Mouse (Mus musculus) liver, adult 2 months (tissue): Measurements from ENCODE around the gene Angptl2. TPM values are rescaled to one million over a fixed set of nuclear protein-coding genes. Genes with fewer than 3 reads are reported as not detected.

Experiments
- DNase-seq: peaks from one replicate; pipeline ENCODE4 v3.0.0-alpha.2; 2011; ENCODE audit warnings: low read depth, low spot score; ENCODE audit errors: extremely low read depth
- H3K27ac ChIP-seq: fragments of 200-500 bp; replicated peaks from 2 replicates; pipeline ENCODE4 v1.5.1; 2012; ENCODE audit warnings: low read depth, mild to moderate bottlenecking, control low read depth, inconsistent platforms, low read length; ENCODE audit not compliant: insufficient read depth
- H3K27me3 ChIP-seq: fragments of 200-500 bp; 2 replicates; pipeline ENCODE4 v1.6.1; 2012; ENCODE audit warnings: mild to moderate bottlenecking, moderate library complexity, low read length, inconsistent platforms; ENCODE audit not compliant: control insufficient read depth, insufficient read depth
- H3K36me3 ChIP-seq: fragments of 200-500 bp; 2 replicates; pipeline ENCODE4 v1.6.1; 2012; ENCODE audit warnings: low read length, inconsistent platforms; ENCODE audit not compliant: control insufficient read depth, insufficient read depth
- H3K4me1 ChIP-seq: fragments of 200-500 bp; 2 replicates; pipeline ENCODE4 v1.6.1; 2011; ENCODE audit warnings: low read length; ENCODE audit not compliant: control insufficient read depth, insufficient read depth
- H3K4me3 ChIP-seq: fragments of 200-500 bp; 2 replicates; pipeline ENCODE4 v1.5.1; 2011; ENCODE audit warnings: low read depth, mild to moderate bottlenecking, control low read depth, low read length, moderate library complexity; ENCODE audit not compliant: insufficient read depth
- H3K79me2 ChIP-seq: fragments of 200-500 bp; 2 replicates; pipeline ENCODE4 v1.6.1; 2012; ENCODE audit warnings: inconsistent platforms, mild to moderate bottlenecking, low read length, moderate library complexity; ENCODE audit not compliant: control insufficient read depth, insufficient read depth
- H3K9ac ChIP-seq: fragments of 200-500 bp; 2 replicates; pipeline ENCODE4 v1.6.1; 2012; ENCODE audit warnings: low read depth, mild to moderate bottlenecking, control low read depth, inconsistent platforms, low read length
- CTCF ChIP-seq: fragments of 200-500 bp; IDR thresholded peaks from 2 replicates; pipeline ENCODE4 v1.5.1; 2011; ENCODE audit warnings: low read depth, low read length, control low read depth
- POLR2A ChIP-seq: fragments of 200-500 bp; IDR thresholded peaks from 2 replicates; pipeline ENCODE4 v1.6.1; 2011; ENCODE audit warnings: low read length, control low read depth; ENCODE audit not compliant: insufficient read depth; ENCODE audit errors: extremely low read depth
- WGBS: fragments of 180-500 bp; shearing (Covaris S2); methylation state at CpG from one replicate; pipeline ENCODE4 v1.1.7; 2018; 5-methylcytosine and 5-hydroxymethylcytosine counted together
- polyA plus RNA-seq: library from polyadenylated mRNA; depleted of rRNA; stranded (reverse); fragments of >200 nt; gene quantifications from 2 replicates; pipeline ENCODE4 v1.2.3, GENCODE M21; 2012; rRNA removed
- total RNA-seq: library from RNA; depleted of rRNA; stranded (reverse); fragments of >200 nt; gene quantifications from 2 replicates; pipeline ENCODE4 v1.2.3, GENCODE M21; 2014; rRNA removed

The Angptl2 gene
- total and polyA plus RNA-seq, 2 experiments, result 11.3 to 17.0 TPM

DNA sequence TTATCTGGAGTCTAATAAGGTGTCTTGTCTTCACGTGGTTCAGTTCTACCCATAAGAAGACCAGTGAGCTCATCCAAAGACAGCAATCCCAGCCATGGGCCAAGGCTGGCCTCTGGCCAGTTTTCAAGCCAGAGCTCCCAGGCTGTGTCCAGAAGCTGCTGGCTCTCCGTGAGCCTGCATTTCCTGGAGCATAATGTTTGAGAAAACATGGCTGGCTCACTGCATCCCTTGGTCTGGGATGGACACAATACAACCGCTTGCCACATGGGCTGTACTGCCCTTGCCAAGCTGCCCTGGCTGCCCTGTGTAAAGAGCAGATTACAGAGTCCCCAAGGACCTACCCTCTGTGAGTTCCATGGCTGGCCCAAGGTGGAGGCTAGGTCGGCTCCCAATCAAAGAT lies 67.0 kb downstream of the Angptl2 start:
- TF ChIP-seq POLR2A, result no peak
- TF ChIP-seq CTCF, result no peak
- Histone ChIP-seq H3K9ac (no peak overlapping the region), H3K79me2 (no peaks in the 10 kb centered on the region), H3K27ac (0 out of 2 replicates have a peak overlapping the region, but pooled peaks have one; percentile 16), H3K27me3 (no peaks in the 10 kb centered on the region), H3K4me3 (no peak overlapping the region), H3K36me3 (no peaks in the 10 kb centered on the region), H3K4me1 (peaks cover 9% of the 10 kb centered on the region; the same call in 1 of the 2 replicates)
- peak; percentile 33 for DNase-seq
- 16% methylated on average over 4 of the region's 4 CpGs for WGBS

DNA sequence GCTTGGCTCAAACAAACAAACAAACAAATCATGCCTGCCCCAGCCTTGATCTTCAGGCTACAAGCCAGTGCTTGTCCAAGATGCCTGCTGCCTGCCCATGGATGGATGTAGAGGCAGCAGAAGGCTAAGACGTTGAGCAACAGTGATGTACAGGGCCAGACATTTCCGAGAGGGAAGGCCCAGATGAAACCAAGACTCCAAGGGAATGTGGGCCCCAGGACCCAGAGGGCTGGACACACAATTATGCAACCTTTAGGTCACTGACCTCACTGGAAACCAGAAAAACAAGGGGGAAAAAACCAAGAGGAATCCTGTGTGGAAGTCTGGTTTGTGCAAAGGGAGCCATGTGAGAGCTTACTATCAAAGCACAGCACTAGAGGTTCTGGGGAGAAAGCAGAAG lies 67.8 kb downstream of the Angptl2 start:
- Histone ChIP-seq H3K4me1 (peaks cover 9% of the 10 kb centered on the region; the same call in 1 of the 2 replicates), H3K27me3 (no peaks in the 10 kb centered on the region), H3K9ac (no peak overlapping the region), H3K36me3 (no peaks in the 10 kb centered on the region), H3K27ac (peak overlapping the region; percentile 3; the same call in 1 of the 2 replicates), H3K4me3 (no peak overlapping the region), H3K79me2 (no peaks in the 10 kb centered on the region)
- WGBS, result 19% methylated on average over 2 of the region's 2 CpGs
- DNase-seq, result peak; percentile 49
- TF ChIP-seq POLR2A (no peak), CTCF (no peak)

DNA sequence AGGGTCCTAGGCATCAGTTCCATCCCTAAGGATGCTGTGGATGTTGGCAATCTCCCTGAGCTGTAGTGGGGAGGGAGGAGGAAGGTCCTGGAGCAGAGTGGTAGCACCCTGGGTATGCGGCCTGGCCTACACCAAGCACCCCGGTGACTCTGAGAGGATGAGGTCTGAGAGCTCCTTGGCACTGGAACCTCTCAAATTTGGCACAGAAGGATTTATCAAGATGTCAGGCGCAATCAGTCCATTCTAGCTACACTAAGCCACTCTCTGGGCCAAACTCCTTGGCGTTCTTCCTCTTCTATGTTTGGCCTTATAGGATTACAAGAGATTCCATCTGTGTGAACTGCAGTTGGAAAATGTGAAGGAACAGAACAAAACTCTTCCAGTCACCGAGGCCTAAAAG lies 73.0 kb downstream of the Angptl2 start:
- Histone ChIP-seq H3K4me3 (no peak overlapping the region), H3K79me2 (no peaks in the 10 kb centered on the region), H3K27ac (no peak overlapping the region), H3K9ac (no peak overlapping the region), H3K27me3 (no peaks in the 10 kb centered on the region), H3K36me3 (no peaks in the 10 kb centered on the region), H3K4me1 (peaks cover 3% of the 10 kb centered on the region; the same call in 1 of the 2 replicates)
- 95% methylated on average over 5 of the region's 5 CpGs for WGBS
- no peak for TF ChIP-seq POLR2A
- no peak for TF ChIP-seq CTCF
- DNase-seq, result no peak

DNA sequence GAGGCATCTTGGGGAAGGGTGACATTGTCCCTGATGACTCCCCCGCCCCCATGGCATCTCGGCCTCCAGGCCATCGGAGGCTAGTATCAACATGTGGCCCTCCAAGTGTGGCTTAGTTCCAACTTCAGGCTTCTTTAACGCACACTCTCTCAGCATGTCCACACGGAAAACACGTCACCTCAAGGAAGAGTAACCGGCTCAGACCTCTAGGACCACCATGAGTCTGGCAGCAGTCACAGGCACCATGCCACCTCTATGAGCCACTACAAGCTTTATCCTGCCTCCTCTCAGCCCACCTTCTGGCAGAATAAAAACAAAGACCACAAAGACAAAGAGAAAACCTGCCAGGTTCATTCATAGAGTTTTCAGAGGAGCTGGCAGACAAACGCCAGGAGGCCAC lies 74.6 kb downstream of the Angptl2 start:
- no peak for TF ChIP-seq POLR2A
- TF ChIP-seq CTCF, result no peak
- H3K36me3 ChIP-seq, result no peaks in the 10 kb centered on the region
- no peak overlapping the region for H3K27ac ChIP-seq
- H3K9ac ChIP-seq, result no peak overlapping the region
- 95% methylated on average over 8 of the region's 8 CpGs for WGBS
- H3K4me1 ChIP-seq, result no peaks in the 10 kb centered on the region
- no peak overlapping the region for H3K4me3 ChIP-seq
- DNase-seq, result no peak
- no peaks in the 10 kb centered on the region for H3K27me3 ChIP-seq
- no peaks in the 10 kb centered on the region for H3K79me2 ChIP-seq

DNA sequence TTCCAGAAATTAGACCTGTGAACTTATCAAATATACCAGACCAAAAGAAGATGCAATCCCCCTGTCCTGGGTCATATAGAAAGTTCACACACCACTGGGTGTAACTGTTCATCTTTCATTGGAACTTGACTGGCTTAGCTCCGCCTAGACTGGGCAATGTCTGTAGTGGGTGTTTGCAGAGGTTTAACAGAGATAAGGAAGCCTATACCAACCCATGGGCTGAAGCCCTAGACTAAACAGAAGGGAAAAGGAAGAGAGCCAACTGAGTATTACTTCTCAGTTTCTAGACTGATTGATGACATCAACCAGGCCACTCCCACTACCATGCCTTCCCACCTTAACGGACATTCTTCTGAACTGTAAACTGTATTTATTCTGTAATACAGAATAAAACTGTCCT lies 76.2 kb downstream of the Angptl2 start:
- Histone ChIP-seq H3K27ac (no peak overlapping the region), H3K4me3 (no peak overlapping the region), H3K9ac (no peak overlapping the region), H3K36me3 (no peaks in the 10 kb centered on the region), H3K4me1 (no peaks in the 10 kb centered on the region), H3K79me2 (no peaks in the 10 kb centered on the region), H3K27me3 (no peaks in the 10 kb centered on the region)
- 54% methylated on average over 2 of the region's 2 CpGs for WGBS
- no peak for TF ChIP-seq CTCF
- no peak for TF ChIP-seq POLR2A
- DNase-seq, result no peak

DNA sequence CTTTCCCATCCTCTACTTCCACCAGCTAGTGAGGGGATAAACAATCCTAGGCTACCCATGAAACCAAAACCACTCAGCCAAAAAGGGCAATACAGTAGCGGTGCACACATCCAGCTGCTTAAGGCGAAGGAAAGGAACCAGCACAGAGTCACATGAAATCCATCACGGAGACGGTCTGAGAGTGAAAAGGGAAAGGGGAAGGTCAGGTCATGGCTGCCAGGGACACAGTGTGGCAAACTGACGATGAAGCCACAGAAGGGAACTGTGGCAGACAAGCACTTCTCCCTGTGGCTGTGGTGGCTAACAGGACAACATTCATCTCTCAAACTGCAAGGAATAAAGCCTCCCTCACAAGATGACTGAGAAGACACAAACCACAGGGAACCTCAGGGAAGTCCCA lies 79.2 kb downstream of the Angptl2 start:
- 89% methylated on average over 5 of the region's 5 CpGs for WGBS
- no peak for DNase-seq

More for the DNA sequence above, 79.2 kb downstream of the Angptl2 start:
- Histone ChIP-seq H3K4me3 (no peak overlapping the region), H3K4me1 (no peaks in the 10 kb centered on the region), H3K79me2 (no peaks in the 10 kb centered on the region), H3K9ac (no peak overlapping the region), H3K27me3 (no peaks in the 10 kb centered on the region), H3K36me3 (no peaks in the 10 kb centered on the region), H3K27ac (no peak overlapping the region)
- no peak for TF ChIP-seq CTCF
- TF ChIP-seq POLR2A, result no peak

Other genes starting within 250 kb of the Angptl2 start
- 7.9 and 9.4 TPM in 2 replicates for gene Slc2a8, start 234.0 kb upstream of the Angptl2 start, total RNA-seq
- 59.4 and 66.1 TPM in 2 replicates for gene Slc2a8, start 234.0 kb upstream of the Angptl2 start, polyA plus RNA-seq
- 0.27 and 0.28 TPM in 2 replicates for gene Garnl3, start 84.4 kb upstream of the Angptl2 start, total RNA-seq
- 0.11 and 0.17 TPM in 2 replicates for gene Garnl3, start 84.4 kb upstream of the Angptl2 start, polyA plus RNA-seq
- 2.6 and 3.6 TPM in 2 replicates for gene Ralgps1, start 155.4 kb downstream of the Angptl2 start, total RNA-seq
- 2.7 and 3.3 TPM in 2 replicates for gene Ralgps1, start 155.4 kb downstream of the Angptl2 start, polyA plus RNA-seq
- gene Zbtb34, start 215.3 kb downstream of the Angptl2 start, total RNA-seq, result 1.9 and 3.1 TPM in 2 replicates
- 2.5 and 2.8 TPM in 2 replicates for gene Zbtb34, start 215.3 kb downstream of the Angptl2 start, polyA plus RNA-seq